In the genomic region with DNA sequence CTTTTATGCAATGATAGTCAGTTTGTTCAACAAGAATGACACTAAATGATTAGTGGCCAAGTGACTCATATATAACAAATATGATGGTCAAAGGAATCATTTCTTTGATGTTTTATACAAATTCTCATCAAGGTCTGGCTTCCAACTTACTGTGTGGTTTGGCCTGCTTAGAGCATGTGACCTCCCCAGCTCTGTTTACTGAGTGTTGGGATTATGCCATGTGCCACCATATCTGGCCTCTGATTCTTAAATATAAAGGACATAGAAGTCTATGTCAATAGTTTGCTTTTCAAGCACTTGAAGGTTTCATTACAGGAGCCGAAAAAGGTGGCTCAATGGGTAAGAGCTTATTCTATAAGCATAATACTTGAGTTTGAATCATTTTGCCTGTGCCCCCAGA, we compare ENCODE assay signal across 26 mouse cellular contexts. TPM values are rescaled to one million over a fixed set of nuclear protein-coding genes. Genes with fewer than 3 reads are reported as not detected.
DNase-seq lines count a peak whose midpoint lies in the region; ATAC-seq and TF ChIP-seq lines count a peak whose summit lies in the region.
"Had no signal": no experiment of that assay in that cellular context is flagged by ENCODE, and none has a peak within 500 bp of the region (broad histone marks: within the 10 kb centered on the region; RNA-seq: fewer than 3 reads in every experiment).

No protein-coding gene starts in this region.

- H3K9ac ChIP-seq in liver, adult 2 months (ENCODE audit: low read depth, low read length) = no peak overlapping the region
- H3K9ac ChIP-seq in liver, embryonic 11.5 days (ENCODE audit: low read depth, low read length) = no peak overlapping the region
- H3K9ac ChIP-seq: embryonic facial prominence, embryonic 13.5 days; embryonic facial prominence, embryonic 15.5 days; forebrain, embryonic 12.5 days had no signal

- no peak for TF ChIP-seq POLR2A in liver, adult 2 months (IDR thresholded peaks at IDR 0.05; ENCODE audit: extremely low read depth, insufficient read depth, low read length)
- no peak for TF ChIP-seq POLR2A in myocyte (IDR thresholded peaks at IDR 0.05; ENCODE audit: insufficient read length, low read depth)

- no peaks in the 10 kb centered on the region for H3K9me3 ChIP-seq in liver, embryonic 11.5 days (ENCODE audit: control insufficient read depth, low read length)
- H3K9me3 ChIP-seq: embryonic facial prominence, embryonic 13.5 days; embryonic facial prominence, embryonic 15.5 days; forebrain, embryonic 10.5 days; forebrain, embryonic 12.5 days had no signal

- no peak for TF ChIP-seq CTCF in liver, adult 2 months (IDR thresholded peaks at IDR 0.05; ENCODE audit: low read depth, low read length)
- TF ChIP-seq CTCF in C2C12 (IDR thresholded peaks at IDR 0.05; ENCODE audit: control insufficient read depth, insufficient read depth, insufficient read length) = no peak

- no peak for ATAC-seq in liver, embryonic 11.5 days (replicated peaks; ENCODE audit: low FRiP score)
- ATAC-seq: activated CD4-positive, CD25-positive, alpha-beta regulatory T cell, adult 4 months; forebrain, embryonic 14.5 days; forebrain, embryonic 16.5 days; Patski had no signal

- H3K4me1 ChIP-seq in liver, adult 2 months (ENCODE audit: control insufficient read depth, insufficient read depth, low read length) = no peaks in the 10 kb centered on the region; the same call in 1 of the 2 replicates
- H3K4me1 ChIP-seq in liver, embryonic 11.5 days (replicated peaks; ENCODE audit: control insufficient read depth, insufficient read depth, low read length) = peaks cover 6% of the 10 kb centered on the region
- H3K4me1 ChIP-seq: embryonic facial prominence, embryonic 13.5 days; embryonic facial prominence, embryonic 15.5 days; forebrain, embryonic 10.5 days; forebrain, embryonic 12.5 days had no signal

- H3K4me2 ChIP-seq in liver, embryonic 11.5 days = no peak overlapping the region
- no peak overlapping the region for H3K4me2 ChIP-seq in myocyte (ENCODE audit: low read depth)
- H3K4me2 ChIP-seq: embryonic facial prominence, embryonic 13.5 days; embryonic facial prominence, embryonic 15.5 days; forebrain, embryonic 12.5 days had no signal

- peak; percentile 45 for DNase-seq in liver, adult 2 months (ENCODE audit: extremely low read depth, low read depth, low spot score)
- no peak for DNase-seq in liver, embryonic 11.5 days (ENCODE audit: low spot score)
- DNase-seq in 3T3-L1 (ENCODE audit: low read depth, low spot score) = peak; percentile 19
- DNase-seq in gastrocnemius, postnatal 25 days = no peak
- no peak for DNase-seq in testis, postnatal 14 days (ENCODE audit: low spot score)
- DNase-seq: adrenal gland, adult 8-10 months; adrenal gland, postnatal 14 days; adrenal gland, postnatal 36 days; B cell, adult 2 months; cerebellum, adult 11-12 months; cerebellum, adult 2 months; cerebellum, adult 9-10 months; cerebellum, postnatal 10 days; cerebellum, postnatal 36 days; embryo, embryonic 11 days had no signal

- peaks cover 2% of the 10 kb centered on the region; the same call in 1 of the 2 replicates for H3K79me2 ChIP-seq in liver, adult 2 months (ENCODE audit: control insufficient read depth, insufficient read depth, low read length)
- H3K79me2 ChIP-seq in C2C12 (ENCODE audit: control insufficient read depth, insufficient read depth) (no peaks in the 10 kb centered on the region), myocyte (ENCODE audit: control insufficient read depth, insufficient read depth) (no peaks in the 10 kb centered on the region)

- 66% methylated on average over 1 of the region's 1 CpGs for WGBS in liver, adult 2 months
- WGBS in liver, embryonic 11.5 days = 89% methylated on average over 1 of the region's 1 CpGs

- H3K4me3 ChIP-seq in liver, adult 2 months (ENCODE audit: insufficient read depth, low read depth, low read length) = no peak overlapping the region
- no peak overlapping the region for H3K4me3 ChIP-seq in liver, embryonic 11.5 days (ENCODE audit: low read depth, low read length)
- H3K4me3 ChIP-seq in C2C12 (ENCODE audit: insufficient read depth, poor library complexity, severe bottlenecking) (no peak overlapping the region), myocyte (no peak overlapping the region)
- H3K4me3 ChIP-seq: embryonic facial prominence, embryonic 13.5 days; embryonic facial prominence, embryonic 15.5 days; erythroblast, embryonic 14.5 days; forebrain, embryonic 10.5 days; forebrain, embryonic 12.5 days had no signal

- no peaks in the 10 kb centered on the region for H3K36me3 ChIP-seq in liver, adult 2 months (ENCODE audit: control insufficient read depth, insufficient read depth, low read length)
- no peaks in the 10 kb centered on the region for H3K36me3 ChIP-seq in liver, embryonic 11.5 days (ENCODE audit: control insufficient read depth, insufficient read depth, low read length)
- no peaks in the 10 kb centered on the region for H3K36me3 ChIP-seq in C2C12 (ENCODE audit: control insufficient read depth, insufficient read depth)
- no peaks in the 10 kb centered on the region for H3K36me3 ChIP-seq in myocyte (ENCODE audit: control insufficient read depth, insufficient read depth)
- H3K36me3 ChIP-seq: embryonic facial prominence, embryonic 13.5 days; embryonic facial prominence, embryonic 15.5 days; forebrain, embryonic 10.5 days; forebrain, embryonic 12.5 days had no signal

- H3K79me3 ChIP-seq in C2C12 (ENCODE audit: low read depth) = no peaks in the 10 kb centered on the region

- H3K27me3 ChIP-seq in liver, adult 2 months (ENCODE audit: control insufficient read depth, insufficient read depth, low read length) = no peaks in the 10 kb centered on the region
- no peaks in the 10 kb centered on the region for H3K27me3 ChIP-seq in liver, embryonic 11.5 days (replicated peaks; ENCODE audit: control insufficient read depth, insufficient read depth, low read length)
- H3K27me3 ChIP-seq in C2C12 (ENCODE audit: control insufficient read depth, insufficient read depth, insufficient read length) = no peaks in the 10 kb centered on the region
- H3K27me3 ChIP-seq in myocyte (ENCODE audit: control insufficient read depth, insufficient read depth, insufficient read length) = no peaks in the 10 kb centered on the region
- H3K27me3 ChIP-seq: embryonic facial prominence, embryonic 13.5 days; embryonic facial prominence, embryonic 15.5 days; forebrain, embryonic 12.5 days; Patski had no signal

- no peak overlapping the region for H3ac ChIP-seq in C2C12 (ENCODE audit: control insufficient read depth, insufficient read length, low read depth)
- H3ac ChIP-seq in myocyte (ENCODE audit: control insufficient read depth, insufficient read length) = no peak overlapping the region

- no peak overlapping the region for H3K27ac ChIP-seq in liver, adult 2 months (replicated peaks; ENCODE audit: insufficient read depth, low read depth, low read length)
- no peak overlapping the region for H3K27ac ChIP-seq in liver, embryonic 11.5 days (ENCODE audit: low read depth, low read length)
- H3K27ac ChIP-seq: embryonic facial prominence, embryonic 13.5 days; embryonic facial prominence, embryonic 15.5 days; forebrain, embryonic 10.5 days; forebrain, embryonic 12.5 days had no signal

TF ChIP-seq in C2C12, 6 proteins besides CTCF, POLR2A, EP300 and RAD21:
- TF ChIP-seq USF1 (IDR thresholded peaks at IDR 0.05; ENCODE audit: low read depth) (peak; percentile 49), MYOG (IDR thresholded peaks at IDR 0.05; ENCODE audit: control insufficient read depth, extremely low read depth, insufficient read length) (no peak)

TF ChIP-seq in myocyte, 11 proteins besides CTCF, POLR2A, EP300 and RAD21:
- TF ChIP-seq MYOD1 (IDR thresholded peaks at IDR 0.05; ENCODE audit: control insufficient read depth in 1 of 3, insufficient read length in 2 of 3, low read depth in 2 of 3) (no peak), CEBPB (IDR thresholded peaks at IDR 0.05; ENCODE audit: insufficient read depth, poor library complexity, severe bottlenecking) (no peak), MAX (IDR thresholded peaks at IDR 0.05; ENCODE audit: low read depth) (no peak), MYOG (IDR thresholded peaks at IDR 0.05; ENCODE audit: control insufficient read depth in 1 of 3, insufficient read depth in 1 of 3, insufficient read length in 2 of 3, low read depth in 2 of 3) (no peak), SRF (IDR thresholded peaks at IDR 0.05; ENCODE audit: control insufficient read depth, insufficient read length, low read depth) (no peak), TCF12 (IDR thresholded peaks at IDR 0.05; ENCODE audit: insufficient read depth, poor library complexity, severe bottlenecking) (no peak), POLR2AphosphoS2 (IDR thresholded peaks at IDR 0.05; ENCODE audit: insufficient read length, low read depth) (no peak), TCF3 (IDR thresholded peaks at IDR 0.05; ENCODE audit: insufficient read length, low read depth) (no peak), USF1 (IDR thresholded peaks at IDR 0.05; ENCODE audit: low read depth) (peak; percentile 35)

RNA-seq across cellular contexts. Expression of a gene that starts 15.1 kb away (rescaled TPM):
- total RNA-seq in liver, adult 2 months (2014; rRNA removed) = 15.8 and 18.4 TPM in 2 replicates
- 11.4 and 11.6 TPM in 2 replicates for polyA plus RNA-seq in liver, adult 2 months (2012; rRNA removed)
- 24.6 and 24.8 TPM in 2 replicates for polyA plus RNA-seq in liver, embryonic 11.5 days (2014; fragmentation: Nextera tagmentation; extraction: Ambion mirVana)
- polyA plus RNA-seq in C2C12 (2012; fragmentation: generic; extraction: Trizol) (1.3 TPM), myocyte (2012; fragmentation: generic; extraction: Trizol) (2.0 TPM)
- 1 to 10 TPM; 2.3 to 2.8 TPM for total RNA-seq in gastrocnemius, postnatal 25 days (2021)

RNA-seq across cellular contexts. Expression of a gene that starts 15.2 kb away (rescaled TPM):
- total RNA-seq in liver, adult 2 months (2014; rRNA removed) = 18.9 and 25.0 TPM in 2 replicates
- 16.0 and 20.1 TPM in 2 replicates for polyA plus RNA-seq in liver, adult 2 months (2012; rRNA removed)
- polyA plus RNA-seq in liver, embryonic 11.5 days (2014; fragmentation: Nextera tagmentation; extraction: Ambion mirVana) = 46.2 and 47.4 TPM in 2 replicates
- polyA plus RNA-seq in C2C12 (2012; fragmentation: generic; extraction: Trizol) = 36.0 TPM
- 77.2 TPM for polyA plus RNA-seq in myocyte (2012; fragmentation: generic; extraction: Trizol)
- total RNA-seq in gastrocnemius, postnatal 25 days (2021) = 10 to 100 TPM; 22.8 to 23.8 TPM

Comparison
In these comparisons a context has a peak if more than half of its experiments do, and no peak if none do; other contexts are left out.
1. DNase-seq: peak in liver, adult 2 months (single experiment) and 3T3-L1 (single experiment); none in liver, embryonic 11.5 days (single experiment), gastrocnemius, postnatal 25 days (single experiment) and testis, postnatal 14 days (single experiment).